Mouse (Mus musculus) splenic B cell, adult 2 months (primary cell): Measurements from ENCODE around the gene Zfp697.
"Not testable (repeated sequence)": the region's sequence is repeated elsewhere in the genome, so short reads cannot be mapped to it uniquely, and the experiment has no call there.

Experiments
- DNase-seq: peaks from one replicate; pipeline ENCODE4 v3.0.0-alpha.2; 2011; ENCODE audit warnings: low read depth, low spot score
- H3K27me3 ChIP-seq: 2 replicates; pipeline ENCODE4 v1.6.1; 2012; ENCODE audit warnings: mild to moderate bottlenecking, low read length, moderate library complexity, mixed read lengths; ENCODE audit not compliant: control insufficient read depth, poor library complexity, insufficient read depth, severe bottlenecking
- H3K36me3 ChIP-seq: 2 replicates; pipeline ENCODE4 v1.6.1; 2012; ENCODE audit warnings: mild to moderate bottlenecking, low read length, moderate library complexity, mixed read lengths; ENCODE audit not compliant: control insufficient read depth, poor library complexity, insufficient read depth, severe bottlenecking

The Zfp697 gene

DNA sequence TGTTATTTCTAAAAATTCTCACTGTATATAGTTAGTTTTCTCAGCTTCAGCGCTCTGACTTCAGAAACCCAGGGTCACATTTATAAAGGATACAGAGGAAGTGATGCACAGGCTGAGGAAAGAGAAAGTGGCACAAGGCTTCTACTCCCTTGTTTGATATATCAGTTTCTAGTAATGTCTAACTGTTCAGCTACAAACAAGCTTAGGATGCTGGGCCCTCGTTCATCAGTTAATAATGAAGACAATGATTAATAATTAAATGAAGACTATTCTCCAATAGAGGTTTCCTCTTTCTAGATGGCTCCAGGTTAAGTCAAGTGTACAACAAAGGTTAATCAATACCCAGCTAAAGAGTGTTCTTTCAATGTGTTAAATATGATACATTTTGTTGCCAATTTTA lies 181.6 kb downstream of the Zfp697 start:
- not testable (repeated sequence) for H3K36me3 ChIP-seq, H3K27me3 ChIP-seq, DNase-seq

DNA sequence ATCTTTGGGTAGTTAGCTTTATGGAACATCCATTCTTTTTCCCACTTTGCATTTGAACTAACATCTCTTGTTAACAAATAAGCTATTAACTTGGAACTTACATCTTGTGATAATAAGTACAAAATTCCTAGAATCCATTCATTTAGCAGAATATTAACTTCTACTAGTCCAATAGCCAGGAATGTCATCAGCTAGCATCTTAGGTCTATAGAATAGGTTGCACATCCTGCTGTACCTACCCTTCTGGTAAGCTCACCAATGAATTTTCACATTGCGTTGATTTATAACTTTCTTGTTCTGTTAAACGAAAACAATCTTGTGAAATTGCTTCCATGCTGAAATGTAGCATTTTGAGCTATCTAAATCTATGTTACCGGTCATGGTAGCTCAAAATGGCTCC lies 182.6 kb downstream of the Zfp697 start:
- not testable (repeated sequence) for H3K36me3 ChIP-seq, H3K27me3 ChIP-seq, DNase-seq

DNA sequence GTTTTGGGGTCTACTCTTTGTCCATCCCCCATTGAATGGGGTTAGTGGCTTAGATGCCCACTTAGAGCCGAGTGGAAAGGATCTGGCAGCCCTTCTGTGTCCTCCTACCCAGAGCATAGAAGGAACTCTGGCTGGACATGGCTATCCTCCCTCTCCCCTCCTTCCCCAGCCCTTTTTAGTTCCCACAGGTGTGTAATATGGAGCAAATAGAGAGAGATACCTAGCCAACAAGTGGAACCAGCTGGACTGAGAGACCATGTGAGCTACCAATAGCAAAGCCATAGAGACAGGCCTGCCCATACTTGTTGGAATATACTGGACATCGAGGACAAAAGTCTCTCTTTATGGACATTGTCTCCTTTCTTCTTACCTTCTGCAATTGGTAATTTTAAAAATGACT lies 185.5 kb downstream of the Zfp697 start:
- not testable (repeated sequence) for H3K36me3 ChIP-seq, H3K27me3 ChIP-seq, DNase-seq

DNA sequence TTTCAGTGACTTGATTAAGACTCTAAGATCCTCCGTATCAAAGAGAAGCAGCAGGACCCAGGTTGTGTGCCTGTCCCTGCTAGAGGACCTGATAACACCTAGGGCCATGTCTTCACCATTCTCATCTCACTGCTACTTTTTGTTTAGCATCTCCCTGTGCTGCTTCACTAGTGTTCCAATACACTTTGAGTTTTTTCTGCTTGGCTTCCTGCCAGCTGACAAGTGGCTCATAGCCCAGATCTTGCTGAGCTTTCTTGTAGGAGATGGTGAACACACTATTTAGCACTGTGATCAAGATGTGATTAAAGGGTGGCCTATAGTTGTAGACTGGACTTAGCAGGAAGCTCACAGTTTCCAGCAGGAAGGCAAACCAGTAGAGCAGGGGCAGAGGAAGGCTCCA lies 198.8 kb downstream of the Zfp697 start:
- H3K27me3 ChIP-seq, H3K36me3 ChIP-seq, DNase-seq: not testable (repeated sequence)

DNA sequence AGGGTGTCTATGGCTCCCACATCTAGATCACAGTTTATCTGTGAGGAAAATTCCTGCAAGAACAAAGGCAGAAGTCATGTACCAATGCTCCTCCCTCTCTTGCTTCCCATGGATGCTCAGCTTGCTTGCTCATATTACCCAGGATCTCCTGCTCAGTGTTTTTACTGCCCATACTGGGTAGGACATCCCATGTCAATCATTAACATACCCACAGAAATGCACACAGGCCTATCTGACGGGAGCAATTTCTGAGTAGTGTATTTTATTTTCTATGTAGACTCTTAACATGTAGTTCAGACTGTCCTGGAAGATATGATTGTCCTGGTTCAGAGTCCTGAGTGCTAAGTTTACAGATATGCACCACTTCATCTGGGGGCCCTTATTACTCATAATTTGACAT lies 199.9 kb downstream of the Zfp697 start:
- H3K36me3 ChIP-seq, result not testable (repeated sequence)

DNA sequence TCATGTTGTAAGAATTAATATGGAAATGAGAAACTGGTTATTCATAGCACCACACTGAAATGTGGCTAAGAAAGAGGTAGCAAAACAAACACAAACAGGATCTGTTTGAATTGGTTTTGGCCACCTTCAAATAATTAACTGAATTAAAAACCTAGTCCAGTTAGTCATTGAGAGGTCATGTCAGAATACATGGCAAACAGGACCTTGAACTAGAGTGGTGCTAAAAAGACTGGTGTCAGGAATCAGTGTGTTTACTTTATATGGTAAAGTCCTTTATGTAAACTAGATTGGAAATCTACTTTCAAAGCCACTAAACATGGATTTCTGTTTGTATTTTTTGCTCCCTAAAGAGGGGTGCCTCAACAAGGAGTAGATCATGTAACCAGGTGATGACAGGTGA lies 200.4 kb downstream of the Zfp697 start:
- DNase-seq, H3K36me3 ChIP-seq, H3K27me3 ChIP-seq: not testable (repeated sequence)

More for the DNA sequence above, 199.9 kb downstream of the Zfp697 start:
- not testable (repeated sequence) for H3K27me3 ChIP-seq, DNase-seq

DNA sequence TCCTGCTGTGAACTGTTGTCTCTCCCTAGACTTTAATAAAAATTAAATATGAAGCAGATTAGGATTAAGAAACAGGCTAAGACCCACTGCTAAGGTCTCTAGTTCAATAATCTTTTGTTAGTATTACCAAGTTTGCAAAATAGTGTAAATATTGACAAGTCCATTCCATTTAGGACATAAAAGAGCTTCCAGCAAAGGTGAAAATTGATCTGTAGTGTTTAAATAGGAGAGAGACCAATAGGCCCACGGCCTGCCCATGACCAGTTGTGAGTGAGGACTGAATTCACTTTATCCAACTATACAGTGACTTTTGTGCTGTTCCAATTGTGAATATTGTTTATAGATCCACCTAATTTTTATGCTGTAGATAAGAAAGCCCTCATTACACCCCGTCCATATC lies 205.5 kb downstream of the Zfp697 start:
- DNase-seq, result no peak
- Histone ChIP-seq H3K27me3 (no peaks in the 10 kb centered on the region), H3K36me3 (no peaks in the 10 kb centered on the region)

DNA sequence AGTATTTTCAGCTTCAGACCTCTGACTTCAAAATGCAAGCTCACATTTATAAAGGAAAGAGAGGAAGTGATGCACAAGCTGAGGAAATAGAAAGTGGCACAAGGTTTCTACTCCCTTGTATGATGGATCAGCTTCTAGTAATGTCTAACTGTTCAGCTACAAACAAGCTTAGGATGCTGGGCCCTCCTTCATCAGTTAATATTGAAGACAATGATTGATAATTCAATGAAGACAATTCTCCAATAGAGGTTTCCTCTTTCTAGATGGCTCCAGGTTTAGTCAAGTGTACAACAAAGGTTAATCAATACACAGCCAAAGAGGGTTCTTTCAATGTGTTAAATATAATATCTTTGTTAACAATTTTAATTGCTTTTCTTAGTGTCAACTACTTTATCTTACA lies 206.4 kb downstream of the Zfp697 start, which contains the start of gene Gm10681:
Gene Gm10681, minus strand, starts transcription at position 101 of the 400 bp plus-strand sequence.
- DNase-seq, result no peak
- Histone ChIP-seq H3K27me3 (no peaks in the 10 kb centered on the region), H3K36me3 (no peaks in the 10 kb centered on the region)

DNA sequence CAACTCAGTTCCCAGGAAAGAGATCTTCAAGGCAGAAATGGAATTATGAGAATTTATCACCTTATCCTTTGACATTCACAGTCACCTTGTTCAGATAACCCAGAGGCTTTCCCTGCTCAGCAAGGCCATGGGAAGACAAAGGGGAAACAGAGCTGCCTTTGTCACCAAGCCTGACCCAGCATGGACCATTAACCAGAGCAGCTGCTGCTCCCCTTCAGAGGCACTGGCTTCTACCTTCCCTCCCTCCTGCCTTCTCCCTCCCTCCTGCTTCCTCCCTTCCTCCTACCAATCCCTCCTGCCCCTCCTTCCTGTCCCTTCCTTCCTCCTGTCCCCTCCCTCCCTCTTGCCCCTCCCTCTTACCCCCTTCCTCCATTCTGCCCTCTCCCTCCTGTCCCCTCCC lies 231.3 kb downstream of the Zfp697 start:
- H3K27me3 ChIP-seq, H3K36me3 ChIP-seq, DNase-seq: not testable (repeated sequence)

DNA sequence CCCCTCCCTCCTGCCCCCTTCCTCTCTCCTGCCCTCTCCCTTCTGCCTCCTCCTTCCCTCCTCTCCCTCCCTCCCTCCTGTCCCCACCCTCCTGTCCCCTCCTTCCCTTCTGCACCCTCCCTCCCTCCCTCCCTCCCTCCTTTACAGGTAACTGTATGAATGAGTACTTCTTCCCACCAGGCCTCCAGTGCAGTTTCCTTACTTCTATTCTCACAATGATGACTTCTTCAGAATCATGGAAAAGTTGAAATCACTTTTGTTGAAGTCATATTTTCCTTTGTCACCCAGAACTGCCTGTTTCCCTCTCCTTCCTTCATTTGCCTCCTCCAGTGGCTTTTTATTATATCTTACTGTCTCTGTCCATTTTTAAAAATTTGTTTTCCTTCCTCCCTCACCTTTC lies 231.7 kb downstream of the Zfp697 start:
- Histone ChIP-seq H3K27me3 (no peaks in the 10 kb centered on the region), H3K36me3 (no peaks in the 10 kb centered on the region)
- DNase-seq, result no peak

DNA sequence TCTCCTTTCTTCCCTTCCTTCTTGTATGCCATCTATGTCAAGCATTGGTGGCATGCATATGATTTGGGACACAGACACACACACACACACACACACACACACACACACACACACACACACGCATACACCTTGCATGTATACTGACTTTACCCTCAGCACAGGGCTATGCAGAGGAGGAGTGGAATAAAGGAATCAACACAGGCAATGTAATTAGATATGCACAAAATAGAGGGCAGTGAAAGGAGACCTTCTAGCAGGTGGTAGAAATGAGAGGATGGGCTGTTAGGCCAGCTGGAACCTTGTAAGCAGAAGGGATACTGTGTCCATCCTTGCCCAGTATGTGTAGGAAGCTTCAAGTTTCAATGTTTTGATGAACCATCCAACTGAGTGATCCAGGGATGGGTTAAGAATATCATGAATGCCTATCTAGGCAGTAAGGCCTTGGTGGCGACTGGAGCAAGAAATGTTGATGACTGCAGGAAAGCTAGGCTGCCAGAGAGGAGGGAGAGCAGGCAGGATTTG lies 232.2 kb downstream of the Zfp697 start:
- not testable (repeated sequence) for DNase-seq, H3K27me3 ChIP-seq, H3K36me3 ChIP-seq

DNA sequence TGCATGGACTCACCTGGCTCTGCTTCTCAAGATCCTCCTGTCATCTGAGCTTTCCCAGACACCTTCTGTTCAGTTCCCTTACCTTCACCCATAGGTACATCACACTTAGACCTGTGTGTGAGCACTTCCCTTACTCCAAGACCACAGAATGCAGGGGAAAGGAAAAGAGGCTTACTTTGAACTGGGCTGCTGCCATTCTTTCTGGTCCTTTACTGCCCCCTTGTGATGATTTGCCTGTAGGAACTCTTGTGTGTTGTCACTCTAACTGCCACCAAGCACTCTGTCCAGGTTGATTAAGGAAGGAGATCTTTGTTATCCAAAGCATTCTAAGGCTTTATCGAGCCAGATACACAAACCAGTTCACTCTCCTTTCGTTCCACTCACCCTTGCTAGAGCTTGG lies 234.0 kb downstream of the Zfp697 start:
- not testable (repeated sequence) for H3K27me3 ChIP-seq, DNase-seq, H3K36me3 ChIP-seq

DNA sequence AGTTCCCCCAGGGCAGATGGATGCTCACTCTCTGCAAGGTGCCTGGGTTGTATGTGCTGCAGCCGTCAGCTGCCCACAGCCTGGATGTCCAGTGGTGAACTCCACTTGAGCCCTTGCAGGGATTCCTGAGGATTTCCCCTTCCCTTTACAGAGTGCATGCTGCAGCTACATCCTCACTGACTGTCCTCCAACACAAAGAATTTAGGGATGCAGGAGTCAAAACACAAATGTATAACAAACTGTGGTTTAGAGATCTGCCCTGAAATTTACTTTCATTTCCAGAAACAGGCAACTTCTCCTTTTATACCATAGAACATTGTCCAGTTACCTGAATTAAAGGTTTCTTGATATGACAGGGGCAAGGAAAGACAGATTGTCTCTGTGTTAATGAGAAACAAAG lies 234.5 kb downstream of the Zfp697 start:
- not testable (repeated sequence) for DNase-seq, H3K36me3 ChIP-seq, H3K27me3 ChIP-seq

DNA sequence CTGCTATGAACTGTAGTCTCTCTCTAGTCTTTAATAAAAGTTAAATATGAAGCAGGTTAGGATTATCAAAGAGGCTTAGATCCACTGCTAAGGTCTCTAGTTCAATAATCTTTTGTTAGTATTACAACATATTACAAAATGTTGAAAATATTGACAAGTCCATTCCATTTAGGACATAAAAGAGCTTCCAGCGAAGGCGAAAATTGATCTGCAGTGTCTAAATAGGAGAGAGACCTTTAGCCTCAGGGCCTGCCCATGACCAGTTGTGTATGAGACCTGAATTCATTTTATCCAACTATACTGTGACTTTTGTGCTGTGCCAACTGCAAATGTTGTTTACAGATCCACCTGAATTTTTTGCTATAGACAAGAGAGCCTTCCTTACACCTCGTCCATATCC lies 247.4 kb downstream of the Zfp697 start:
- no peak for DNase-seq
- Histone ChIP-seq H3K27me3 (no peaks in the 10 kb centered on the region), H3K36me3 (no peaks in the 10 kb centered on the region)

DNA sequence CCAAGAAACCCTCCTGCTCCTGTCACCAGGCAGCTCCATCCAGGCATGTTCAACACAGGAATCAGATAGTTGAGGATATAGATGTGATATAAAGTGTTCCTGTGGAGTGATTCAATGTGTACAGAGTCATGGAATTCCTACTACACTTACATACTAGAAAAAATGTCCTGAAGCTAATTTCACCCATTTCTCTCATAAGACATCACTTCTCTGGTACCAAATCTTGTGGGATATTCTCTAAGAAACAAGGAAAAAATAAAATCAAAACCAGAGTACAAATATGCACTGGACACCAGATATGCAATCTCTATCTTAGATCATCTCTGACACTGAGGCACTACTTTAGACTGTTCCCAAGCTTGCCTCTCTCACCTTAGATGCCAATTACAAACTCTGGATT lies 247.9 kb downstream of the Zfp697 start, which contains the start of gene Hsd3b5:
Gene Hsd3b5, minus strand, starts transcription at position 101 of the 400 bp plus-strand sequence.
- no peaks in the 10 kb centered on the region for H3K36me3 ChIP-seq
- DNase-seq, result no peak
- no peaks in the 10 kb centered on the region for H3K27me3 ChIP-seq

DNA sequence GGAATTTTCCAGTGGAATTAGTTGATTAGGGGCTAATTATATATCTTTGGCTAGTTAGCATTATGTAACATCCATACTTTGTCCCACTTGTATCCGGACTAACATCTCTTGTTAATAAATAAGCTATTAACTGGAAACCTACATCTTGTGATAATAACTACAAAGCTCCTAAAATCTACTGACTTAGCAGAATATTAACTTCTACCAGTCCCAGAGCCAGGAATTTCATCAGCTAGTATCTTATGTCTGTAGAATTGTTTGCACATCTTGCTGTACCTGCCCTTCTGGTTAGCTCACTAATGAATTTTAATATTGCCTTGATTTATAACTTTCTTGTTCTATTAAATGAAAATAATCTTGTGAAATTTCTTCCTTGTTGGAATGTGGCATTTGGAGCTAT lies 252.9 kb downstream of the Zfp697 start:
- H3K27me3 ChIP-seq, result no peaks in the 10 kb centered on the region
- no peak for DNase-seq
- no peaks in the 10 kb centered on the region for H3K36me3 ChIP-seq
